Mouse (Mus musculus): ENCODE measurements around the gene Cdhr2. TPM values are rescaled to one million over a fixed set of nuclear protein-coding genes. Genes with fewer than 3 reads are reported as not detected.

Cdhr2 gene
- total RNA-seq, 2 experiments from 2014 or later = not detected

- intact Hi-C loops (cut with DNase I) = no loop called here
- no peak for DNase-seq
- H3K27ac ChIP-seq = no peak overlapping the region
- H3K4me3 ChIP-seq = no peak overlapping the region
- TF ChIP-seq CTCF (IDR thresholded peaks at IDR 0.05) = no peak
Measured at GRCm38 (mm10) chr13:54695479-54696230, 5.6 kb upstream of the Cdhr2 start.

GRCm38 (mm10) chr13:54702507-54702906, 1.2 kb downstream of the Cdhr2 start:
- Histone ChIP-seq H3K4me3 (no peak overlapping the region), H3K27ac (no peak overlapping the region)
- intact Hi-C loops (cut with DNase I) = no loop called here
- no peak for TF ChIP-seq CTCF (IDR thresholded peaks at IDR 0.05)
- DNase-seq = no peak

GRCm38 (mm10) chr13:54704890-54705289, 3.6 kb downstream of the Cdhr2 start:
- no peak for TF ChIP-seq CTCF (IDR thresholded peaks at IDR 0.05)
- no peak overlapping the region for H3K4me3 ChIP-seq
- no peak overlapping the region for H3K27ac ChIP-seq
- no peak for DNase-seq
- intact Hi-C loops (cut with DNase I) = no loop called here

- TF ChIP-seq CTCF (IDR thresholded peaks at IDR 0.05) = no peak
- H3K27ac ChIP-seq = no peak overlapping the region
- no peak overlapping the region for H3K4me3 ChIP-seq
- intact Hi-C loops (cut with DNase I) = no loop called here
- no peak for DNase-seq
Measured at GRCm38 (mm10) chr13:54710866-54711265, 9.6 kb downstream of the Cdhr2 start.

GRCm38 (mm10) chr13:54714393-54714792, 13.1 kb downstream of the Cdhr2 start:
- Histone ChIP-seq H3K27ac (no peak overlapping the region), H3K4me3 (no peak overlapping the region)
- no peak for DNase-seq
- TF ChIP-seq CTCF (IDR thresholded peaks at IDR 0.05) = no peak
- intact Hi-C loops (cut with DNase I) = no loop called here

GRCm38 (mm10) chr13:54714996-54715395, 13.7 kb downstream of the Cdhr2 start:
- no peak for TF ChIP-seq CTCF (IDR thresholded peaks at IDR 0.05)
- no peak for DNase-seq
- no peak overlapping the region for H3K27ac ChIP-seq
- intact Hi-C loops (cut with DNase I) = no loop called here
- H3K4me3 ChIP-seq = no peak overlapping the region

- Histone ChIP-seq H3K4me3 (no peak overlapping the region), H3K27ac (no peak overlapping the region)
- peak; percentile 49 for DNase-seq
- intact Hi-C loops (cut with DNase I) = no loop called here
- peak; percentile 84 for TF ChIP-seq CTCF (IDR thresholded peaks at IDR 0.05)
Measured at GRCm38 (mm10) chr13:54716916-54717315, 15.7 kb downstream of the Cdhr2 start.

- no peak overlapping the region for H3K4me3 ChIP-seq
- peak; percentile 15; the same call in 1 of the 2 replicates for TF ChIP-seq CTCF (IDR thresholded peaks at IDR 0.05)
- no peak for DNase-seq
- intact Hi-C loops (cut with DNase I) = no loop called here
- no peak overlapping the region for H3K27ac ChIP-seq
Measured at GRCm38 (mm10) chr13:54723143-54723542, 21.9 kb downstream of the Cdhr2 start.

- intact Hi-C loops (cut with DNase I) = no loop called here
- no peak for TF ChIP-seq CTCF (IDR thresholded peaks at IDR 0.05)
- no peak for DNase-seq
- Histone ChIP-seq H3K27ac (no peak overlapping the region), H3K4me3 (no peak overlapping the region)
Measured at GRCm38 (mm10) chr13:54726131-54726530, 24.9 kb downstream of the Cdhr2 start.

- TF ChIP-seq CTCF (IDR thresholded peaks at IDR 0.05) = no peak
- no peak overlapping the region for H3K4me3 ChIP-seq
- intact Hi-C loops (cut with DNase I) = no loop called here
- DNase-seq = no peak
- no peak overlapping the region for H3K27ac ChIP-seq
Measured at GRCm38 (mm10) chr13:54736931-54737330, 35.7 kb downstream of the Cdhr2 start.

- intact Hi-C loops (cut with DNase I) = no loop called here
- peak overlapping the region; percentile 58 for H3K4me3 ChIP-seq
- no peak for TF ChIP-seq CTCF (IDR thresholded peaks at IDR 0.05)
- peak; percentile 30 for DNase-seq
- H3K27ac ChIP-seq = no peak overlapping the region
Measured at GRCm38 (mm10) chr13:54737488-54738212, 36.4 kb downstream of the Cdhr2 start.

- Histone ChIP-seq H3K27ac (no peak overlapping the region), H3K4me3 (peak overlapping the region; percentile 58)
- TF ChIP-seq CTCF (IDR thresholded peaks at IDR 0.05) = no peak
- DNase-seq = no peak
- intact Hi-C loops (cut with DNase I) = no loop called here
Measured at GRCm38 (mm10) chr13:54738213-54738601, 36.9 kb downstream of the Cdhr2 start.

GRCm38 (mm10) chr13:54746110-54746509, 44.8 kb downstream of the Cdhr2 start:
- no peak overlapping the region for H3K4me3 ChIP-seq
- DNase-seq = no peak
- no peak overlapping the region for H3K27ac ChIP-seq
- intact Hi-C loops (cut with DNase I) = no loop called here
- no peak for TF ChIP-seq CTCF (IDR thresholded peaks at IDR 0.05)

Data from gastrocnemius, adult 2 months (tissue).